Mouse (Mus musculus): ENCODE data around the gene Odf3l2.

Gene Odf3l2

DNA sequence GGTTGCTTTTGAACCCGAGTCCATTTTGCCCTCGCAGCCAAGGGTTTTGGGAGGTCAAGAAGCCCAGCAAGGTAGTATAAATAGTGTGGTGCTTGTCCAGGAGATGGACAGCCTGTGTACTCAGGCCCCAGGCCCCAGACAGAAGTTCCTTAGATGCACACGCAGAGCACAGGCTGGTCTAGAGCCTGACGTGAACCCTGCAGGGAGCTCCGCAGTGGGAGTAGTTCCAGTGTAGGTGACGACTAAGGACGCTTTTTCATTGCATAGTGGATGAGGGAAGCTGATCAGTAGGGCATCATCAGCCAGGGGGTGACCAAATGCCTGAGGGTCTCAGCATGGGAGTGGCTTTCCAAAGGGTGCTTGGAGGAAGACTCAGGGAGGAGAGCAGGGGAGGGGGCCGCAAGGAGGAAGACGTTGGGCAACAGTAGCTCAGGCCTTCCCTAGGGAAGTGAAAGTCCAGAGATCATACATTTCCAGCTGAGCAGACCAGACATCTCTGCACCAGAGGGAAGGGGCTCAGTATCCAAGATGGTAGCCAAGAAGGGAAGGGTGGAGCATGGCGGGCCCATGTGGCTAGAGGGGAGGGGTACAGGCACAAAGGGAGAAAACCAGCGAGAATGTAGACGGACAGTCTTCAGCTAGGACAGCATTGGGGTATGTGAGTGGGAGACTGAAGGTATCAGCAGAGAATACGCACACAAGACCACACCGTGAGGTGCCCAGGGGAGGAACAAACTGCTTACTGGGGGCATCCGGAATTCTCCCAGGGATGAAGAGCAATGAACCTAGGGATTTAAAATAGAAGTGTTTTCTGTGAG, 24.7 kb upstream of the Odf3l2 start:
- DNase-seq: peak in 1 of 2 experiments; percentile 48

DNA sequence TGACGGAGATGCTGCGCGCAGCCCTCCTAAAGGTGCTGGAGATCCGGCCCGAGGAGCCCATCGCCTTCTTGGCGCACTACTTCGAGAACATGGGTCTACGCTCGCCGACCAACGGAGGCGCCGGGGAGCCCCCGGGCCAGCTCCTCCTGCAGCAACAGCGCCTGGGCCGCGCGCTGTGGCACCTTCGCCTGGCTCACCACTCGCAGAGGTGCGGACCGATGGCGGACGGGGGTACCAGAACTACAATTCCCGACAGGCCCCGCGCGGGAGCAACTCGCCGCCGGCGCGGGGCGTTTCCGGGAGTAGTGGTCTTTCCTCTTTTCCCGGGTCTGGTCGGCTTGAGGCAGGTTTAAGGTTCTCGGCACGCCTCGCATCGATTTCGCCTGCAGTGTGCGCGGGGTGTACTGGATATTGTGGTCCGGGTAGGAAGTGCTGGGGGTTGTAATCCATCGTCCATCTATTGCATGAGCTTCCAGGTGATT, 24.1 kb upstream of the Odf3l2 start:
- peak; percentile 93 for DNase-seq

DNA sequence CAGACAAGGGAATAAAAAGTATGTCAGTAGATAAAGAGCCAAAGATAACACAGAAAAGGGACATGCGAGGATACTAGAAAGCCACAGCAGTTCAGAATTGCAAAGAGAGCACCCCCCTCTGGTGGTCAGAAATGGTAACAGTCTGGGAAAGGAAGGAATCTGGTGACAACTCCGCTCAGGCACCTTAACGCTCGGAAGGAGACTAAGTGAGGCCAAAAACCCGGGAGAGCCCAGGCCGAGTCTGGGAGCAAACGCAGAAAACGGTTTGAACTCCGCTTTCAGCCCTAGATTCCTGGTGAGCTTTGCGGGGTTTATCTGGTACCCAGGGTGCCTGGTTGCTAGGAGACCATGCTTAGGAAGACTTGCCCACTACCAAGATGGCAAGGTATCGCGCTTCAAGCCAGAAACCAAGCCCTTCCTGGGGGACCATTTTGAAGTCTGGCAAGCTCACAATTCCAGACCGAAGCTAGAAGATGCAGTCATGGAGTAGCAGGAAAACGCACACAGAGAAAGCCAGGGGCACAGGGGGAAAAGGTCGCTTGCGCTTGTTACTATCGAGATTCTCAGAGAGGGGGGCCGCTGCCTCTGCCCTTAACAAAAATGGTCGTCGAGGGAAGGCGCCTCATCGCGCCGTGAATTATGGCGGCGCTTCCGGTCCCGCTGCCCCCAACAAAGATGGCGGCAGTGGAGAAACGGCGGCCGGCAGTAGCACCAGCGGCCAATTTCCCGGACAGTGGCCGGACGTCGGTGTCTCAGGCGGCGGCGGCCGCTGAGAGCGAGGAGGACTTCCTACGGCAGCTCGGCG, 23.4 kb upstream of the Odf3l2 start, which contains the start of gene Tpgs1:
Tpgs1 (plus strand) TSS at position 599 of the 805 bp plus-strand sequence.
- DNase-seq: peak; percentile 95 to 98

DNA sequence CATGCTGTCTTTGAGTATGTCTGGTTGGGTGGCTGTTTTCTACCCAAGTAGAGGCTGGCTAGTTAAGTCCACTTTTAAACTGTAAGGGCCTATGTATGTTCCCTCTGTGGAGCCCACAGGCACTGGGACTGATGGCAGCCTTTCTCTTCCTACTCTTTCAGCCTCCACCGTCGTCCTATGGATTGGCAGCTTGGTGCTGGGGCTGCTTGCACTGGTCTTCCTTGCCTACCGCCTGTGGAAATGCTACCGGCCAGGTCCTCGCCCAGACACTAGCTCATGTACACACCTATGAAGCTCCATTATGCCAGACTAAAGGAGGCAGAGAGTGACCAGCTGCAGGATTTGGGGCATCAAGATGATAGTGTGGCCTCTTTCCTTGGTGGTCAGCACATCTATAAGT, 22.5 kb upstream of the Odf3l2 start:
- DNase-seq: no peak

DNA sequence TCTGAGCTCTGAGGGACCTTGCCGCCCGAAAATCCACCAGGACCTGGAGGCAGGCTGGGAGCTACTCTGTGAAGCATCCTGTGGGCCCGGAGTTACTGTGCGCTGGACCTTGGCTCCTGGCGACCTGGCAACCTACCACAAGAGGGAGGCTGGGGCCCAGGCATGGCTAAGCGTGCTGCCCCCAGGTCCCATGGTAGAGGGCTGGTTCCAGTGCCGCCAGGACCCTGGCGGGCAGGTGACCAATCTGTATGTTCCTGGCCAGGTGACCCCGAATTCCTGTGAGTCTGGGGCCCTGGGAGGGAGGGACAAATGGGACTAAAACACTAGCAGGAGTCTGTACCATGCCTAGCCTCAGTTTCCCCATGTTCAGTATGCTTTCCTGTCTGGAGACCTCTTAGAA, 21.0 kb upstream of the Odf3l2 start:
- DNase-seq: no peak

DNA sequence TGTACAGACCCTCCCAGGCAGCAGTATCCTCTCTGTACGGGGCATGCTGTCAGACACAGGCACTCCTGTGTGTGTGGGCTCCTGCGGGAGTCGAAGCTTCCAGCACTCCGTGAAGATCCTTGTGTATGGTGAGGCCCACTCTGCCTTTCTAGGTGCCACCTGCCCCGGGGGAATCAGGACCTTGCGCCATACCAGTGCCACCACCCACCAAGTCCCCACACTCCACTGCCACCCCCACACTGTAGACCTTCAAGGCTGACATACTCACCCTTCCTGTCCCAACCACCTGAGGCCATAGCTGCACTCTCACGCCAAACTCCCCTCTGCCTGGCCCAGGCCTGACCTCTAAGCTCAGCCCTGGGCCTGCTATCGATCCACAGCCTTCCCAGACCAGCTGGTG, 19.5 kb upstream of the Odf3l2 start:
- DNase-seq: no peak

DNA sequence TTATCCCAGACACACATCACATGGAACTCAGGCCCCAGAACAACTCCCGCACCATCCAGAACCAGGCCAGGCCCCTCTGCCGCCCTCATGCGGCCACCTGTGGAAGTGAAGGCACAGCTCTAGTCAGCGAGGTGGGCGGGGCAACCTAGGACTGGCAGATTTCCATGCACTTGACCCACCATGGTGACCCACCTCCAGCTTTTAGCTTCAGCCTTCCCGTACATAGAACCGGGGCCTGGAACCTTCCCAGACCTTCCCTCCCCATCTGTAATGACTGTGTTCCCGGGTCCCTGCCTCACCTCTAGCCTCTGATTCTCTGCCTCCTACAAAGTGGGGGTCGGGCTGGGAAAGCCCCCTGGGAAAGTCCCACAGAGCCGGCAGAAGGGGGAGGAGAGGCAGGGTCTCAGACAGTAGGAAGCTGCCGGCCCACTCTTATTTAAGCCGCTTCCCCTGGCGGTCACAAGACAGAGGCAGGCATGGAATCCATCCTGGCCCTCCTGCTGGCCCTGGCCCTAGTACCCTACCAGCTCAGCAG, 18.7 kb upstream of the Odf3l2 start, which contains the start of gene Madcam1:
Madcam1 (plus strand) TSS at position 429 of the 535 bp plus-strand sequence.
- peak; percentile 91 to 94 for DNase-seq

DNA sequence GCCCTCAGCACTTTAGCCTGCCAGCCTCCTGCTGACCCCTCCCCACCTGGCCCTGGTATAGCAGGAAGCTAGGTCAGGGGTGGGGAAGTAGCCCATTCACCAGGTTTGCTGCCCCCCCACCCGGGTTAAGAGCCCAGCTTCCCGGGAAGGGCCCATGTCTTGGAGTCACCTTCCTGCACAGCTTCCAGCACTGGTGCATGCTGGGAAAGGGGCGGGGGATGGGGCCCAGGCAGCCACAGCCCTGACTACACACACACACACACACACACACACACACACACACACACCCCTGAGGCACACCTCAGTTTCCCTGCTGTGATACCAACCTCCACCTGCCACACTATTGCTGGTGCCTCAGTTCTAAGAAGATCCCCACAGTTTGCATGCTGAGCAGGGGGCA, 16.3 kb upstream of the Odf3l2 start:
- peak in 1 of 2 experiments; percentile 22 for DNase-seq

DNA sequence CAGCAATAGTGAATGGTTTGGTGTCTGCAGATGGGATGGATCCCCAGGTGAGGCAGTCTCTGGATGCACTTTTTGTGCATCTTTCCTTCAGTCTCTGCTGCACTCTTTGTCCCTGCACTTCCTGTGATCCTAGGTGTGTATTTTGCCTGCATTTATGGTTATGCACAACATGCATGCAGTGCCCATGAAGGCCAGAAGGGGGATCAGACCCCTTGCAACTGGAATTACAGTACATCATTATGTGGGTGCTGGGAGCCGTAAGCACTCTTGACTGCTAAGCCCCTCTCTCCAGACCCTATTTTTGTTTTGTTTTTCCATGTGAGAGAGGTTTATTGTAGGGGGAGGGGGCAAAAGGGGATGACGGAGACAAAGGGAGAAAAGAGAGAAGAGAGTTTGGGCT, 14.8 kb upstream of the Odf3l2 start:
- DNase-seq: peak in 1 of 2 experiments; percentile 58

DNA sequence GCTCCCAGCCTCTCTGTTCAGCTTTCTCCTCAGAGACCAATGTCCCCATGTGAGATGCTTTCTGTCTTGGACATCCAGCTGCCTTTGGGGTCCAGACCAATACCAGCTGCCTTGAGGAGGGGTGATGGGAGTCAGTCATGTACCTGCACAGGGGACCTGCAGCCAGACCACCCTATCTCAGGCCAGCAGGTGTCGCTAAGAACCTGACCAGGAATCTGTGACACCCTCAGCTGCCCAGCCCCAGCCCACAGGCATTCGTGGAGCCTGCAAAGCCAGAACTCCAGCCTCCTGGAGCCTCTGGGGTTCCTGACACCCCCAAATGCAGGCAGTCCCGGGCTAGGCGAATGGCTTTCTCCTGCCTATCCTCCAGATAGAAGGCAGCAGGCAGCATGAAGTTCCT, 13.3 kb upstream of the Odf3l2 start:
- peak in 1 of 2 experiments; percentile 35 for DNase-seq

DNA sequence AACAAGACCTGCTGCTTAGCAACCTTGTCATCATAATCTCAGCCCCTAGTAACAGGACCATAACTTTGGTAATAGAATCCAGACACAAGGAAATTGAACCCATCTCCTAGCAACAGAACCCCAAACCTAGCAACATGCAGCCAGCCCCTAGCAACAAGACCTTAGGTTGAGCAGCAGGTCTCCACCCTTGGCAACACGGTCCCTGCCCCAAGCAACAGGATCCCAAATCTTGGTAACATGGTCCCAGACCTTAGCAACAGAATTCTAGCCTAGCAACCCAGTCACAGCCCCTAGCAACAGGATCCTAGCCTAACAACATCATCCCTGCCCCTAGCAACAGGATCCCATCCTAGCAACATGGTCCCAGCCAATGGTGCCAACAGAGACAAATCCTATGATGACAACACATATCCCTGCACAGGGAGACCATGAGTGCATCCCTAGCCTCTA, 9.4 kb upstream of the Odf3l2 start:
- peak in 1 of 2 experiments; percentile 33 for DNase-seq

DNA sequence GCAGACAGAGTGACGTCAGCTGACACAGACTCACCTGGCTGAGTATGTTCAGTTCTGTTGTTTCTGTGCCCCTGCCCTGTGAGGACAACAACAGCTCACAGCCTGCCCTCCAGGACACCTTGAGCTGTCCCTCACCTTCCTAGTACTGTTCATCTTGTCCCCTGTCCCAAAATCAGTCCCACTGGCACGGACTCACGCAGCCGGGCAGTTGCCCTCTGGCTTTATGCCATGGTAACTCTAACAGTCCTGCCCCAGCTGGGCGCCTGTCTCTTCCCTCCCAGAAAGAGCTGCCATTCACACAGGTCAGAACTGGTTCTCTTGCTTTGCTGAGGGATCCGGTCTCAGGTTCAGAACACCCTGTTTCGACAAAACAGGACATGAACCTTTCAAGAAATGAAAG, 7.3 kb upstream of the Odf3l2 start:
- no peak for DNase-seq

DNA sequence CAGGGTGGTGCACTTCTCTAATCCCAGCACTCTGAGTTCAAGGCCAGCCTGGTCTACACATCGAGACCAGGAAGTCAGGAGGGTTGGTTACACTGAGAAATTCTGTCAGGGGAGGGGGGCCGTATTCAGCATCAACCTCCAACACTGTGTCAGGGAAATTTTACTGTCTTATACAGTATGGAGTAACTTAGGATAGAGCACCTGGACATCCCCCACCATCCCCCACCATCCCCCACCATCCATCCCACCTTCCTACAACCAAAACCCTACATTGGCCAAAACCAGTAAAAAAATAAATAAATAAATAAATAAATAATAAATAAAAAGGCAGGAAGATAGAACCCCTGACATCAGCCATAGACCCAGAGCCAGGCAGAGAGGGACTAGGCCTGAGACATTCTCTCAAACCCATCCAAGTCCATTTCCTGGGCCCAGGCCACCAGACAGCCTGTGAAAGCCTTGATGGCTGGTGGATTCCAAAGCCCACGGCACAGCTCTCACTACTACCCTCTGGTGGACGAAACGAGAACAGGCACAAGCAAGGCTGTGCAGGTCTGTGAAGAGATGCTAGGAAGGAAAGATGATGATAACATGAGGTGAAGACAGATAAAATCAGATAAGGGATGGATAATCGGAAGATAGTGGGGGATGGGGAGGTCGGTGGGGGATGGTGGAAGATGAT, 3.7 kb upstream of the Odf3l2 start:
- peak; percentile 94 to 97 for DNase-seq

DNA sequence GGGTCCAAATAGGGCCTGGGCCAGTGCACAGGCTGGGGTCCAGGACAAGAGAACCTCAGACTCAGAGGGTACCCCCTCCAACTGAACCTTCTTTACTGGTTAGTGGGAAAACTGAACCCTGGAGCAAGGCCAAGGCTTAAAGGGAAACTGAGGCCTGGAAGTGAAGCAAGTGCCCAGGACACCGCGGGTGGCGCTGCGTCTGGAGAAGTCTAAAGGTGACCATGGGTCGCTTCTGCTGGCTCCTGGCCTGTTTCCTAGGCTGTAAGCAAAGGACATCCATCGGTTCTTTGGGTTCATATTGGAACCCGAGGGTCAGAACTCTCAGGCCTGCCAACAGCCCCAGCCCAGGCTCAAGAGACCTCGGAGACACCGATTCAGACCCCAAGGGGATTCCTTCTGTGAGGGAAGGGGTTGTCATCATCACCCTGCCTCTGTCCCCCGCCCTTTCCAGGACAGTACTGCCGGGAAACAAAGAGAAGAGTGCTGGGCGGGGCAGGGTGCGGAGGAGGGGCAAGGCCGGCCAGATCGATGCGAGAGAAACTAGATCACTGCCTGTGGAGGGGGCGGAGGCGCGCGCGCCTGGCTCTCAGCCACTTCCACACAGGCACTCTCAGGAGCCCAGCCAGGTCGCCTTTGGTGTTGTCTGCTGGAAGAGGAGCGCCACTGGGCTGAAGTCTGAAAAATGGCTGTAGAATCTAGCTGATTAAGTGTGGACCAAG, 6.9 kb downstream of the Odf3l2 start:
- peak; percentile 84 to 92 for DNase-seq

DNA sequence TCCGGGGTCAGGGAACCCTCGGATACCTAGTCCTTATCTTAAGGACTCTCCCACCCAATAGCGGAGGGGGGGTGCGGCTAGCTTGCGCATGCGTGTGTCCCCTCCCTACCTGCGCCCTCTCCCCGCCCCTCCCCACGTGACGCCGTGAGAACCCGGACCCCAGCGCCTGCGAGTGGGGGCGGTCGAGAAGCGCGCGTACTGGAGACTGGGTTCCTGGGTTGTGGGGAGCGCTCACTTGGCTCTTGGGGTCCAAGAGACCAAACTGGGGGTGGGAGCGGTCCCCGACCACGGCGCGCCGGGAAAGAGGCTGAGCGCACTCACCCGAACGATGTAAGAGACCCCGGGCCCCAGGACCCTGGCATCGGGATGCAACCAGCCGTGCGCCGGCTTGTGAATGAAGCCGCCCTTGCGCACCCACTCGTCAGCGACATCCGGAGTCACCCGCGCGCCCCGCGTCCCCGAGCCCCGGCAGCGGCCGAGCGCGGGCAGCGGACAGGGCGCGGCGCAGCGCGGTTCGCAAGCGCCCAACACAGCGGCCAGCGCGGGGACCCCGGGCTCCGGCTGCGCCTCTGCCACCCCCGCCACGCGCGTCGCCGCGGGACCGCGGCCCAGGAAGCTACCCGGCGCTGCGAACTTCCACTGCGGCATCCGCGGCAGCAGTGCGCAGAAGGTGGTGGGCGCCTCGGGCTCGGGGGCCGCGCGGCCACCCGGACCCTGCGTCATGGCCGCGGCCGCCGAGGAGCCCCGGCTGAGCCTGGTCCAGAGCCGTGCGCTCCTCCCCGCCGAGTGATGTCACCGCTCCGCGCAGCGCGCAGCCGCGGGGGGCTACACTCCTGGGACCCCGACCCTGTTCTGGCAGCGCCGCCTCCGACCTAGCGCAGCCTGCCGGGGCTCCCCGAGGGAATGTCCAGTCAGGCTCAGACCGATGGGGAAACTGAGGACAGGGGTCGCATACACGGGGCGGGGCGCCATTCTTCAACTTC, 8.1 kb downstream of the Odf3l2 start, which contains the start of gene Shc2:
Shc2 (minus strand) TSS at position 791 of the 983 bp plus-strand sequence.
- DNase-seq: peak; percentile 96 to 98

DNA sequence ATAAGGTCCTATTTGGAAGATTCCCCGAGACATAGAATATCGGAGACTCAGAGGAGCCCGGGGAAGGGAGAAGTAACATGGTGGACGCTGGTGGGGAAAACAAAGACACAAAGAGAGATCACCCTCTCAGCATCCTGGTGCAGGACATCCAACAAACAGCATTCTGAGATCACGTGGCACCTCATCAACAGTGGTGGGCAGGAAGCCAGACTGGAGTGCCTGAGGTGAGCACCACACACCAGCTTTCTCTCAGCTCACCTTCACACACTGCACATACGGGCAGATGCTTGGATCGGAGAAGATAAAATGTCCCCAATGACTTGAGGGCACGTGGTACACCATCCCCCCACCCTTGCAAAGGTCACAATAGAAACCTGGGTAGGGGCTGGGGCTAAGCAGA, 9.3 kb downstream of the Odf3l2 start:
- peak; percentile 63 to 64 for DNase-seq

DNA sequence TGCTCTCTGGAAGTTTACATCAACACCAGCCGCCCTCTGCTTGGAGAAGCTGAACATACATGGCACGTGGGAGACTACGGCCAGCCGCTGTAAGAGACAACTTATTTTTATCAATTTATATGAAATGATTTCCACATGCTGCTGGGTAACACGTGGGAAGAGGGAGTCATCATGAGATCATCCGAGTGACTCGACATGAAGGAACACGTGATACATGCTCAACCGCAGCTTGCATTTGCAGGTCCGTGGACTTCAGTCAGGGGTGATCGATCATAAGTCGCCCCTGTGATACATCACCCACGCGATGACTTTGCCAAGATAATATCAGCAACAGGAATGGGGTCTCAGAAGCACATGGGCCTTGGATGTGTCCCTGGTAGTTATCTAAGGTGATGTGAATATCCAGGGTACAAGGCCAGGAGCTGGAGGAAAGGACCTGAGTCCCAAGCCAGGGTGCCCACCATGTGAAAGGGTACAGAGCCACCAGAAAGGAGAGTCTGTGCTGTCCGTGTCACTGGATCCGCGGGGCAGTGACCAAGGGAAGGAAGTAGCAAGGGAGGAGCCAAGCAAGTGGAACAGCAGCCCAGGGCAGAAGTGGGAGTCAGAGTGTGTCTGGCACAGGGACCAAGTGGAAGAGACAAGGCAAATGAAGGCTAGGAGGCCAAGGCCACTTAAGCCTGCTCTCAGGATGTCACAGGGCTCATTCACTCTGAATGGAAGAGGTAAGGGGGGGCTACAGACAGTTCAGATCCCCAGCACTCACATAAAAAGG, 12.3 kb downstream of the Odf3l2 start:
- DNase-seq: no peak

DNA sequence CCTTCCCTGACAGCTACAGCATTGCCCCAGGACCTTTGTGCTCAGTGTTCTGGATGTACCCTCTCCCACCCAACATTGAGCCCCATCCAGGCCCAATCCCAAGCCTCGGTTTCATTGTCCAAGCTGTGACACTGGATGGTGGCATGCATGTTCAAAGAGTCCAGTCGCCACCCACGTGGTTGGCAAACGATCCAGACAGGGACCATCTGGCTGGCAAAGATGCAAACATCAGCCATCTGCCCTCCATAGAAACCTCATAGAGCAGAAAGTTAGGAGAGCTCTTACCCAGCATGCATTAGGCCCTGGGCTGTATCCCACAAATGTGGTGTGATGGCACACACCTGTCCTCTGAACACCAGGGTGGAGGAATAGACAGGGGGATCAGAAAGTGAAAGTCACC, 14.1 kb downstream of the Odf3l2 start:
- peak; percentile 90 to 93 for DNase-seq

DNA sequence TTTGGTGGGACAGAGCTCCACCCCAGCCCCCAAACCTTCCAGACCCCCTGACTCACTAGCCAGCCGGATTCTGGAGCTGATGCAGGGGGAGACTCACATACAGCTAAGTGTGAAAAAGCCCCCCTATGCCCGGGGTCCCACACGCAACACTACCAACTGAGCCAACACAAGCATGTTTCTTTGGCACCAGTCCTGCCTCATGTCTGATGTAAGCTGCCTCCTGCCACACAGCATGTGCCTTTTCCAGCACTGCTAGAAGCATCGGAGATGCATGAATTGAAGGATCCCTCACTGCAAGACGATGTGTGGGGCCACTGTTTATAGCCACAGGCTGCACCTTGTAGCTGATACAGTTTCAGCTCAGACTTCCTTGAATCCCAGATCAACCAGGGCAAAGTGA, 17.2 kb downstream of the Odf3l2 start:
- peak; percentile 70 to 75 for DNase-seq

DNA sequence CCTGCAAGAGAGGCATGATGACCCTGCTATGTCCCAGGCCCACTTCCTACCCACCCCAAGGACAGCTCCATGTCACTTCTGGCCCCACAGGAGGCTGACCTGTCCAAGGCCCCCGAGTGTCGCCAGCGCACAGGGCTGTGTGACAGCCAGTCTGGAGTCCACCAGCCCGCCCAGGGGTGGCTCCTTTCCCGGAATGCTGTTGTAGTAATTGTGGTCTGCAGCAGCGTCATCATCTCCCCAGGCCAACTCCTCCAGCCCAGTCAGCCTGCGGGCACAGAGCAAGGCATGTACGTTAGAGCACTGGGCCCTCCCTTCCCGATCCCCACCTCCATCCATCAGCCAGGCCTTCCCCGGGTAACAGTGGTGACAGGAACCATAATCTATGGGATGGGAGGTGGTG, 19.4 kb downstream of the Odf3l2 start:
- DNase-seq: peak in 1 of 2 experiments; percentile 51
